Mouse (Mus musculus) hindbrain, embryonic 14.5 days (tissue): ENCODE measurements around the gene Rora. TPM values are rescaled to one million over a fixed set of nuclear protein-coding genes. Genes with fewer than 3 reads are reported as not detected.

Source experiments
- ATAC-seq: fragments of 200-750 bp; cut with Nextera tagmentation; 2 replicates; pipeline ENCODE4 v1.8.0; 2017; ENCODE audit warnings: moderate number of reproducible peaks, mild to moderate bottlenecking, moderate TSS enrichment, moderate library complexity; ENCODE audit not compliant: low FRiP score
- DNase-seq: peaks from one replicate; pipeline ENCODE4 v3.0.0-alpha.2; 2015; ENCODE audit warnings: low spot score
- H3K27ac ChIP-seq: fragments of 300-500 bp; sonication (generic); 2 replicates; pipeline ENCODE4 v1.5.1; 2014; ENCODE audit warnings: mild to moderate bottlenecking, moderate library complexity
- H3K27me3 ChIP-seq: fragments of 300-500 bp; sonication (generic); 2 replicates; pipeline ENCODE4 v1.6.1; 2014; ENCODE audit warnings: mild to moderate bottlenecking, low read length, mixed read lengths; ENCODE audit not compliant: control insufficient read depth, insufficient read depth
- H3K36me3 ChIP-seq: fragments of 300-500 bp; sonication (generic); replicated peaks from 2 replicates; pipeline ENCODE4 v1.6.1; 2014; ENCODE audit not compliant: control insufficient read depth, insufficient read depth
- H3K4me1 ChIP-seq: fragments of 300-500 bp; sonication (generic); replicated peaks from 2 replicates; pipeline ENCODE4 v1.6.1; 2014; ENCODE audit warnings: antibody characterized with exemption, low read length, mixed read lengths; ENCODE audit not compliant: control insufficient read depth, insufficient read depth
- H3K4me2 ChIP-seq: fragments of 300-500 bp; sonication (generic); replicated peaks from 2 replicates; pipeline ENCODE4 v1.6.1; 2014; ENCODE audit warnings: mild to moderate bottlenecking, moderate library complexity
- H3K4me3 ChIP-seq: fragments of 300-500 bp; sonication (generic); replicated peaks from 2 replicates; pipeline ENCODE4 v1.5.1; 2014; ENCODE audit warnings: mild to moderate bottlenecking, low read length
- H3K9ac ChIP-seq: fragments of 300-500 bp; sonication (generic); 2 replicates; pipeline ENCODE4 v1.6.1; 2014
- H3K9me3 ChIP-seq: fragments of 300-500 bp; sonication (generic); 2 replicates; pipeline ENCODE4 v1.6.1; 2016; ENCODE audit warnings: low read length; ENCODE audit not compliant: control insufficient read depth
- WGBS: fragments of 180-500 bp; shearing (Covaris S2); extraction: QIAGEN DNeasy Blood & Tissue Kit; methylation state at CpG from one replicate; pipeline ENCODE4 v1.1.7; 2014; 5-methylcytosine and 5-hydroxymethylcytosine counted together
- polyA plus RNA-seq: library from polyadenylated mRNA; unstranded; fragments of >200 nt; fragmentation: Nextera tagmentation; extraction: Ambion mirVana; gene quantifications from 2 replicates; pipeline ENCODE4 v1.2.1, GENCODE M21; 2014

The Rora gene
- polyA plus RNA-seq, 1 experiment from 2014 or later, result 22.0 TPM

- no peak overlapping the region for H3K9ac ChIP-seq
- no peaks in the 10 kb centered on the region for H3K36me3 ChIP-seq
- no peak for ATAC-seq
- DNase-seq, result no peak
- no peaks in the 10 kb centered on the region for H3K27me3 ChIP-seq
- no peak overlapping the region for H3K4me3 ChIP-seq
- 94% methylated on average over 8 of the region's 8 CpGs for WGBS
- H3K4me2 ChIP-seq, result no peak overlapping the region
- no peaks in the 10 kb centered on the region for H3K4me1 ChIP-seq
- H3K27ac ChIP-seq, result no peak overlapping the region
- H3K9me3 ChIP-seq, result no peaks in the 10 kb centered on the region
These were observed 538.9 kb downstream of the Rora start for GRCm38 (mm10) chr9:69192446-69192845.

GRCm38 (mm10) chr9:69194638-69195605, 541.3 kb downstream of the Rora start:
- no peaks in the 10 kb centered on the region for H3K4me1 ChIP-seq
- no peak overlapping the region for H3K27ac ChIP-seq
- H3K9ac ChIP-seq, result no peak overlapping the region
- H3K9me3 ChIP-seq, result no peaks in the 10 kb centered on the region
- no peak overlapping the region for H3K4me2 ChIP-seq
- DNase-seq (no peak), ATAC-seq (no peak)
- H3K36me3 ChIP-seq, result no peaks in the 10 kb centered on the region
- no peaks in the 10 kb centered on the region for H3K27me3 ChIP-seq
- H3K4me3 ChIP-seq, result no peak overlapping the region
- WGBS, result 85% methylated on average over 13 of the region's 13 CpGs

GRCm38 (mm10) chr9:69213796-69214195, 560.2 kb downstream of the Rora start:
- Histone ChIP-seq H3K4me3 (no peak overlapping the region), H3K36me3 (no peaks in the 10 kb centered on the region), H3K4me2 (no peak overlapping the region), H3K9me3 (no peaks in the 10 kb centered on the region), H3K4me1 (0 out of 2 replicates have a peak, but pooled peaks cover 6% of the 10 kb centered on the region), H3K27me3 (no peaks in the 10 kb centered on the region), H3K27ac (no peak overlapping the region), H3K9ac (no peak overlapping the region)
- DNase-seq (no peak), ATAC-seq (no peak)
- 75% methylated on average over 5 of the region's 5 CpGs for WGBS

- Histone ChIP-seq H3K27ac (no peak overlapping the region), H3K9me3 (no peaks in the 10 kb centered on the region), H3K36me3 (no peaks in the 10 kb centered on the region), H3K4me2 (no peak overlapping the region), H3K27me3 (no peaks in the 10 kb centered on the region), H3K4me1 (no peaks in the 10 kb centered on the region), H3K4me3 (no peak overlapping the region), H3K9ac (no peak overlapping the region)
- 64% methylated on average over 3 of the region's 3 CpGs for WGBS
- no peak for DNase-seq
- ATAC-seq, result no peak
These were observed 571.3 kb downstream of the Rora start for GRCm38 (mm10) chr9:69224841-69225240.

- WGBS, result 41% methylated on average over 3 of the region's 3 CpGs
- Histone ChIP-seq H3K4me1 (no peaks in the 10 kb centered on the region), H3K4me3 (no peak overlapping the region), H3K36me3 (no peaks in the 10 kb centered on the region), H3K27me3 (no peaks in the 10 kb centered on the region), H3K27ac (no peak overlapping the region), H3K9me3 (no peaks in the 10 kb centered on the region), H3K4me2 (no peak overlapping the region), H3K9ac (no peak overlapping the region)
- no peak for ATAC-seq
- DNase-seq, result no peak
These were observed 572.8 kb downstream of the Rora start for GRCm38 (mm10) chr9:69226424-69226823.

GRCm38 (mm10) chr9:69227806-69228205, 574.2 kb downstream of the Rora start:
- 88% methylated on average over 6 of the region's 6 CpGs for WGBS
- H3K4me1 ChIP-seq, result no peaks in the 10 kb centered on the region
- no peak overlapping the region for H3K4me3 ChIP-seq
- H3K9me3 ChIP-seq, result no peaks in the 10 kb centered on the region
- DNase-seq, result no peak
- no peaks in the 10 kb centered on the region for H3K36me3 ChIP-seq
- H3K4me2 ChIP-seq, result no peak overlapping the region
- no peaks in the 10 kb centered on the region for H3K27me3 ChIP-seq
- no peak for ATAC-seq
- no peak overlapping the region for H3K27ac ChIP-seq
- no peak overlapping the region for H3K9ac ChIP-seq

- H3K4me2 ChIP-seq, result no peak overlapping the region
- no peaks in the 10 kb centered on the region for H3K9me3 ChIP-seq
- no peak overlapping the region for H3K9ac ChIP-seq
- ATAC-seq, result no peak
- DNase-seq, result no peak
- H3K4me1 ChIP-seq, result 0 out of 2 replicates have a peak, but pooled peaks cover 3% of the 10 kb centered on the region
- H3K27me3 ChIP-seq, result no peaks in the 10 kb centered on the region
- no peak overlapping the region for H3K4me3 ChIP-seq
- H3K27ac ChIP-seq, result no peak overlapping the region
- WGBS, result 87% methylated on average over 7 of the region's 7 CpGs
- no peaks in the 10 kb centered on the region for H3K36me3 ChIP-seq
These were observed 576.3 kb downstream of the Rora start for GRCm38 (mm10) chr9:69229935-69230334.

- H3K4me3 ChIP-seq, result no peak overlapping the region
- H3K9ac ChIP-seq, result no peak overlapping the region
- no peak overlapping the region for H3K27ac ChIP-seq
- no peaks in the 10 kb centered on the region for H3K9me3 ChIP-seq
- H3K4me2 ChIP-seq, result no peak overlapping the region
- H3K36me3 ChIP-seq, result no peaks in the 10 kb centered on the region
- 14% methylated on average over 7 of the region's 7 CpGs for WGBS
- 0 out of 2 replicates have a peak, but pooled peaks cover 3% of the 10 kb centered on the region for H3K4me1 ChIP-seq
- no peak for DNase-seq
- no peak for ATAC-seq
- no peaks in the 10 kb centered on the region for H3K27me3 ChIP-seq
These were observed 580.9 kb downstream of the Rora start for GRCm38 (mm10) chr9:69234526-69234925.

- Histone ChIP-seq H3K27me3 (no peaks in the 10 kb centered on the region), H3K9me3 (no peaks in the 10 kb centered on the region), H3K27ac (no peak overlapping the region), H3K4me3 (no peak overlapping the region), H3K9ac (no peak overlapping the region), H3K4me1 (0 out of 2 replicates have a peak, but pooled peaks cover 3% of the 10 kb centered on the region), H3K36me3 (no peaks in the 10 kb centered on the region), H3K4me2 (no peak overlapping the region)
- DNase-seq (no peak), ATAC-seq (no peak)
- WGBS, result 85% methylated on average over 10 of the region's 10 CpGs
These were observed 583.7 kb downstream of the Rora start for GRCm38 (mm10) chr9:69237316-69237715.
